Mouse (Mus musculus) brain, embryonic 14.5 days (tissue): Measurements from ENCODE around the gene Dcun1d2.

Source experiments
- CTCF ChIP-seq: fragments of 200-500 bp; IDR thresholded peaks from 2 replicates; pipeline ENCODE4 v1.5.1; 2012; ENCODE audit warnings: inconsistent platforms, mild to moderate bottlenecking, moderate library complexity, borderline replicate concordance; ENCODE audit not compliant: insufficient read depth, insufficient read length; ENCODE audit errors: extremely low read depth
- POLR2A ChIP-seq: fragments of 200-500 bp; IDR thresholded peaks from 2 replicates; pipeline ENCODE4 v1.6.1; 2012; ENCODE audit warnings: mild to moderate bottlenecking, inconsistent platforms, borderline replicate concordance; ENCODE audit not compliant: poor library complexity, insufficient read depth, insufficient read length, severe bottlenecking; ENCODE audit errors: extremely low read depth

DNA sequence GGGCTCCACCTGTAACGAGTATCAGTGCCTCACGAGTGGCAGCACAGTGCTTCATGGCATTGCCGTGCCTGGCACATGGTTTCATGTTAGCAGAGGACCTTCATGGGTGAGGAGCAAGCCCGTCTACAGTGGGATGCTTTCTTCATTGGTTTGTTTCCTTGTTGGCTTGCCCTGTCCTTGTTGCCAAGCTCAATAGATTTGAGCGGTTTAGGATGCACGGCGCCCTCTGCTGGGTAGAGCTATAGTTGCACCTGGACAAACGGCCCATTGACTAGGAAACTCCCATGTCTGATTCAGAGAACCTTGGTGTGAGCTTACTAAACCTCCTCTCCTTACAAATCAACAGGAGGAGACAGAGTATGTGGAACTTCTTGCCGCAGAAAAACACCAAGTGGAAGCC, 4.4 kb upstream of the Dcun1d2 start:
- peak; percentile 83 for TF ChIP-seq CTCF
- TF ChIP-seq POLR2A, result no peak
